Mouse (Mus musculus): ENCODE measurements around the gene Ube2q1. TPM values are rescaled to one million over a fixed set of nuclear protein-coding genes. Genes with fewer than 3 reads are reported as not detected.

Ube2q1 gene
- total and polyA plus RNA-seq, 2 experiments from 2014 or later = 9.9 to 71.9 TPM

GRCm38 (mm10) chr3:89808638-89809037 lies 35.2 kb downstream of the Ube2q1 start:
- WGBS = 62% methylated on average over 9 of the region's 9 CpGs
- no peak for ATAC-seq
- no peak overlapping the region for H3K4me2 ChIP-seq (ENCODE audit: low read depth)

DNA sequence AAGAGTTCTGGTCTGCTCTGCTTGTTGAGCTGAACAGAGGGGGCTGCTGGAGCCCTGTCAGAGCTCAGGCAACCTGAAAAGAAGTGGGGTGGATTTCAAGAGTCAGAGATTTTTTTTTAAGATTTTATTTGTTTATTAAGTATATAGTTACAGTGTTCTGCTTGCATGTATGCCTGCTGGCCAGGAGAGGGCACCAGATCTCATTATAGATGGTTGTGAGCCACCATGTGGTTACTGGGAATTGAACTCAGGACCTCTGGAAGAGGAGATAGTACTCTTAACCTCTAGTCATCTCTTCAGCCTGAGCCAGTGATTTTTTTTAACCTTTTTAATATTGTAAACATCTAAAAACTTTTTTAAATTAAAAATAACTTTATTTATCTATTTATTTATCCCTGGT lies 37.4 kb downstream of the Ube2q1 start:
- Histone ChIP-seq H3K4me2 (ENCODE audit: low read depth) (no peak overlapping the region), H3K36me3 (ENCODE audit: insufficient read depth) (no peaks in the 10 kb centered on the region), H3K9me3 (ENCODE audit: low read length) (0 out of 2 replicates have a peak, but pooled peaks cover 4% of the 10 kb centered on the region), H3K9ac (no peak overlapping the region), H3K4me3 (ENCODE audit: low read depth, low read length) (no peak overlapping the region), H3K27me3 (ENCODE audit: insufficient read depth, low read length) (no peaks in the 10 kb centered on the region), H3K27ac (ENCODE audit: low read depth, low read length) (no peak overlapping the region), H3K4me1 (ENCODE audit: insufficient read depth) (no peaks in the 10 kb centered on the region)
- TF ChIP-seq CTCF (IDR thresholded peaks at IDR 0.05; ENCODE audit: low read depth) = no peak
- no peak for DNase-seq
- no peak for ATAC-seq

More at GRCm38 (mm10) chr3:89808638-89809037, 35.2 kb downstream of the Ube2q1 start:
- Histone ChIP-seq H3K9me3 (ENCODE audit: low read length) (0 out of 2 replicates have a peak, but pooled peaks cover 4% of the 10 kb centered on the region), H3K27ac (ENCODE audit: low read depth, low read length) (no peak overlapping the region), H3K36me3 (ENCODE audit: insufficient read depth) (no peaks in the 10 kb centered on the region), H3K27me3 (ENCODE audit: insufficient read depth, low read length) (no peaks in the 10 kb centered on the region), H3K4me1 (ENCODE audit: insufficient read depth) (no peaks in the 10 kb centered on the region), H3K9ac (no peak overlapping the region), H3K4me3 (ENCODE audit: low read depth, low read length) (no peak overlapping the region)
- DNase-seq = no peak
- no peak for TF ChIP-seq CTCF (IDR thresholded peaks at IDR 0.05; ENCODE audit: low read depth)

GRCm38 (mm10) chr3:89812166-89812565 lies 38.8 kb downstream of the Ube2q1 start:
- Histone ChIP-seq H3K9ac (no peak overlapping the region), H3K36me3 (ENCODE audit: insufficient read depth) (no peaks in the 10 kb centered on the region), H3K9me3 (ENCODE audit: low read length) (0 out of 2 replicates have a peak, but pooled peaks cover 4% of the 10 kb centered on the region), H3K4me3 (ENCODE audit: low read depth, low read length) (no peak overlapping the region), H3K4me1 (ENCODE audit: insufficient read depth) (no peaks in the 10 kb centered on the region), H3K27ac (ENCODE audit: low read depth, low read length) (no peak overlapping the region), H3K4me2 (ENCODE audit: low read depth) (no peak overlapping the region), H3K27me3 (ENCODE audit: insufficient read depth, low read length) (no peaks in the 10 kb centered on the region)
- 71% methylated on average over 3 of the region's 3 CpGs for WGBS
- ATAC-seq = no peak
- no peak for TF ChIP-seq CTCF (IDR thresholded peaks at IDR 0.05; ENCODE audit: low read depth)
- DNase-seq = no peak

GRCm38 (mm10) chr3:89814051-89814450 lies 40.6 kb downstream of the Ube2q1 start:
- Histone ChIP-seq H3K27ac (ENCODE audit: low read depth, low read length) (no peak overlapping the region), H3K4me1 (ENCODE audit: insufficient read depth) (no peaks in the 10 kb centered on the region), H3K9me3 (ENCODE audit: low read length) (0 out of 2 replicates have a peak, but pooled peaks cover 4% of the 10 kb centered on the region), H3K27me3 (ENCODE audit: insufficient read depth, low read length) (no peaks in the 10 kb centered on the region), H3K36me3 (ENCODE audit: insufficient read depth) (no peaks in the 10 kb centered on the region), H3K4me2 (ENCODE audit: low read depth) (no peak overlapping the region), H3K4me3 (ENCODE audit: low read depth, low read length) (no peak overlapping the region), H3K9ac (no peak overlapping the region)
- TF ChIP-seq CTCF (IDR thresholded peaks at IDR 0.05; ENCODE audit: low read depth) = no peak
- ATAC-seq = no peak
- no peak for DNase-seq
- 79% methylated on average over 7 of the region's 7 CpGs for WGBS

DNA sequence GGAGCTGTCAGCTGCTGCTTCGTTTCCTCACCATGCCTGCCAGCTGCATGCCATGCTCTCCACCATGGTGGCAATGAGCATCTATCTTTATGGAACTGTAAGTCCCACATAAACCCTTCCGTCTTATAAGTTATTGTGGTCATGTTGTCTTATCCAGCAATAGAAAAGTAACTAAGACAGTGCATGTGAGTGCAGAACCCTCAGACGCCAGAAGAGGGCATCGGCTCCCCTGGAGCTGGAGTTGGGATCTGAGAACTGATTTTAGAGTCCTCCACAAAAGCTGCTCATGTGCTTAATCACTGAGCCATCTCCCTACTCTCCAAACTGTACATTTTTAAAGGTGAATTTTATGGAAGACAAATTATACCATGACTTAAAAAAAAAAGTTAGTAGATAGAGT lies 43.6 kb downstream of the Ube2q1 start:
- Histone ChIP-seq H3K9me3 (ENCODE audit: low read length) (no peaks in the 10 kb centered on the region), H3K4me2 (ENCODE audit: low read depth) (no peak overlapping the region), H3K36me3 (ENCODE audit: insufficient read depth) (no peaks in the 10 kb centered on the region), H3K9ac (no peak overlapping the region), H3K27ac (ENCODE audit: low read depth, low read length) (no peak overlapping the region), H3K4me1 (ENCODE audit: insufficient read depth) (no peaks in the 10 kb centered on the region), H3K27me3 (ENCODE audit: insufficient read depth, low read length) (no peaks in the 10 kb centered on the region), H3K4me3 (ENCODE audit: low read depth, low read length) (no peak overlapping the region)
- ATAC-seq = no peak
- TF ChIP-seq CTCF (IDR thresholded peaks at IDR 0.05; ENCODE audit: low read depth) = peak; percentile 31; the same call in 1 of the 2 replicates
- WGBS = 71% methylated on average over 4 of the region's 4 CpGs
- no peak for DNase-seq

GRCm38 (mm10) chr3:89818605-89819004 lies 45.2 kb downstream of the Ube2q1 start:
- TF ChIP-seq CTCF (IDR thresholded peaks at IDR 0.05; ENCODE audit: low read depth) = no peak
- no peaks in the 10 kb centered on the region for H3K27me3 ChIP-seq (ENCODE audit: insufficient read depth, low read length)
- H3K36me3 ChIP-seq (ENCODE audit: insufficient read depth) = no peaks in the 10 kb centered on the region
- no peaks in the 10 kb centered on the region for H3K9me3 ChIP-seq (ENCODE audit: low read length)
- H3K4me2 ChIP-seq (ENCODE audit: low read depth) = no peak overlapping the region
- no peaks in the 10 kb centered on the region for H3K4me1 ChIP-seq (ENCODE audit: insufficient read depth)
- no peak overlapping the region for H3K9ac ChIP-seq
- 72% methylated on average over 3 of the region's 3 CpGs for WGBS
- no peak overlapping the region for H3K27ac ChIP-seq (ENCODE audit: low read depth, low read length)
- DNase-seq (no peak), ATAC-seq (no peak)
- no peak overlapping the region for H3K4me3 ChIP-seq (ENCODE audit: low read depth, low read length)

DNA sequence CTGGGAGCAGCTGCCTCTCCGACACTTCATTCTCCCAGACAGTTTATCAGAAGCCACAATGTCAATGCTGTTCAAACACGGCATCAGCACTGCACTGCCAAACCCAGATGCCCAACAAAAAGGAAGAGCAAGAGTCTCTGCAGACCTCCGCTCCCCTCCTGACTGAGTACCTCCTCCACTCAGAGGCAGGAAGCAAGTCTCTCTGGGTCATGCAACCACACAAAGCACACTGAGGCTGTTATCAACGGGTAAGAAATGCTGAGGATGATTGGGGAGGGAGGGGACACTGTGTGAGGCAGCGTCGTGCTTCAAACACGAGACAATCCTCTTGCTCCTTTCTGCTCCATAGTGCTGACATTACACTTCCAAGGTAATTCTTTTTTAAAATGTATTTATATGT lies 46.5 kb downstream of the Ube2q1 start:
- DNase-seq (no peak), ATAC-seq (no peak)
- Histone ChIP-seq H3K9ac (no peak overlapping the region), H3K9me3 (ENCODE audit: low read length) (no peaks in the 10 kb centered on the region), H3K36me3 (ENCODE audit: insufficient read depth) (no peaks in the 10 kb centered on the region), H3K4me3 (ENCODE audit: low read depth, low read length) (no peak overlapping the region), H3K4me1 (ENCODE audit: insufficient read depth) (no peaks in the 10 kb centered on the region), H3K27me3 (ENCODE audit: insufficient read depth, low read length) (no peaks in the 10 kb centered on the region), H3K27ac (ENCODE audit: low read depth, low read length) (no peak overlapping the region), H3K4me2 (ENCODE audit: low read depth) (no peak overlapping the region)
- WGBS = 71% methylated on average over 7 of the region's 7 CpGs
- TF ChIP-seq CTCF (IDR thresholded peaks at IDR 0.05; ENCODE audit: low read depth) = no peak
